Mouse (Mus musculus): ENCODE data around the gene Spata48. TPM values are rescaled to one million over a fixed set of nuclear protein-coding genes. Genes with fewer than 3 reads are reported as not detected.

Spata48 gene
- polyA plus RNA-seq, 2 experiments, result 0.20 to 0.41 TPM

- Histone ChIP-seq H3K4me3 (ENCODE audit: insufficient read depth in 1 of 2, low read depth in 2 of 2, low read length in 2 of 2) (no peak overlapping the region), H3K4me1 (replicated peaks; ENCODE audit: control insufficient read depth in 2 of 2, insufficient read depth in 2 of 2, low read length in 1 of 2) (no peaks in the 10 kb centered on the region; a peak in 1 of 4 replicates), H3K36me3 (replicated peaks; ENCODE audit: control insufficient read depth, insufficient read depth, low read depth) (no peaks in the 10 kb centered on the region), H3K9me3 (ENCODE audit: control insufficient read depth, low read length) (no peaks in the 10 kb centered on the region), H3K27ac (no peak overlapping the region), H3K4me2 (ENCODE audit: low read depth) (no peak overlapping the region), H3K27me3 (ENCODE audit: control insufficient read depth, insufficient read depth, low read length) (no peaks in the 10 kb centered on the region), H3K9ac (replicated peaks) (no peak overlapping the region)
- WGBS (ENCODE audit: insufficient replicate concordance), result 62% methylated on average over 2 of the region's 2 CpGs
- ATAC-seq (ENCODE audit: insufficient read depth), result no peak
- DNase-seq (ENCODE audit: low read depth in 3 of 3, low spot score in 3 of 3), result no peak
- no peak for TF ChIP-seq EP300 (IDR thresholded peaks at IDR 0.05; ENCODE audit: low read depth)
- TF ChIP-seq CTCF (IDR thresholded peaks at IDR 0.05; ENCODE audit: low read depth), result no peak
These were observed 44.3 kb downstream of the Spata48 start for GRCm38 (mm10) chr11:11506187-11506586.

GRCm38 (mm10) chr11:11509413-11509812 lies 47.5 kb downstream of the Spata48 start:
- TF ChIP-seq EP300 (IDR thresholded peaks at IDR 0.05; ENCODE audit: low read depth) (no peak), CTCF (IDR thresholded peaks at IDR 0.05; ENCODE audit: low read depth) (no peak)
- Histone ChIP-seq H3K36me3 (replicated peaks; ENCODE audit: control insufficient read depth, insufficient read depth, low read depth) (no peaks in the 10 kb centered on the region), H3K9me3 (ENCODE audit: control insufficient read depth, low read length) (no peaks in the 10 kb centered on the region), H3K4me1 (replicated peaks; ENCODE audit: control insufficient read depth in 2 of 2, insufficient read depth in 2 of 2, low read length in 1 of 2) (no peaks in the 10 kb centered on the region; a peak in 1 of 4 replicates), H3K4me2 (ENCODE audit: low read depth) (no peak overlapping the region), H3K27ac (no peak overlapping the region), H3K9ac (replicated peaks) (no peak overlapping the region), H3K27me3 (ENCODE audit: control insufficient read depth, insufficient read depth, low read length) (no peaks in the 10 kb centered on the region), H3K4me3 (ENCODE audit: insufficient read depth in 1 of 2, low read depth in 2 of 2, low read length in 2 of 2) (no peak overlapping the region)
- no peak for DNase-seq (ENCODE audit: low read depth in 3 of 3, low spot score in 3 of 3)
- no peak for ATAC-seq (ENCODE audit: insufficient read depth)
- 56% methylated on average over 2 of the region's 2 CpGs for WGBS (ENCODE audit: insufficient replicate concordance)

- H3K4me1 ChIP-seq (replicated peaks; ENCODE audit: control insufficient read depth in 2 of 2, insufficient read depth in 2 of 2, low read length in 1 of 2), result no peaks in the 10 kb centered on the region; a peak in 1 of 4 replicates
- H3K9me3 ChIP-seq (ENCODE audit: control insufficient read depth, low read length), result no peaks in the 10 kb centered on the region
- H3K9ac ChIP-seq (replicated peaks), result no peak overlapping the region
- no peak overlapping the region for H3K4me2 ChIP-seq (ENCODE audit: low read depth)
- H3K27me3 ChIP-seq (ENCODE audit: control insufficient read depth, insufficient read depth, low read length), result no peaks in the 10 kb centered on the region
- 40% methylated on average over 2 of the region's 2 CpGs for WGBS (ENCODE audit: insufficient replicate concordance)
- no peak for ATAC-seq (ENCODE audit: insufficient read depth)
- H3K27ac ChIP-seq, result no peak overlapping the region
- H3K4me3 ChIP-seq (ENCODE audit: insufficient read depth in 1 of 2, low read depth in 2 of 2, low read length in 2 of 2), result no peak overlapping the region
- H3K36me3 ChIP-seq (replicated peaks; ENCODE audit: control insufficient read depth, insufficient read depth, low read depth), result no peaks in the 10 kb centered on the region
- TF ChIP-seq CTCF (IDR thresholded peaks at IDR 0.05; ENCODE audit: low read depth) (no peak), EP300 (IDR thresholded peaks at IDR 0.05; ENCODE audit: low read depth) (no peak)
- no peak for DNase-seq (ENCODE audit: low read depth in 3 of 3, low spot score in 3 of 3)
These were observed 50.2 kb downstream of the Spata48 start for GRCm38 (mm10) chr11:11512056-11512455.

- TF ChIP-seq CTCF (IDR thresholded peaks at IDR 0.05; ENCODE audit: low read depth) (no peak), EP300 (IDR thresholded peaks at IDR 0.05; ENCODE audit: low read depth) (no peak)
- Histone ChIP-seq H3K4me3 (ENCODE audit: insufficient read depth in 1 of 2, low read depth in 2 of 2, low read length in 2 of 2) (no peak overlapping the region), H3K27me3 (ENCODE audit: control insufficient read depth, insufficient read depth, low read length) (no peaks in the 10 kb centered on the region), H3K4me2 (ENCODE audit: low read depth) (no peak overlapping the region), H3K9me3 (ENCODE audit: control insufficient read depth, low read length) (no peaks in the 10 kb centered on the region), H3K9ac (replicated peaks) (no peak overlapping the region), H3K4me1 (replicated peaks; ENCODE audit: control insufficient read depth in 2 of 2, insufficient read depth in 2 of 2, low read length in 1 of 2) (peaks cover 0 to 6% of the 10 kb centered on the region in 2 experiments; a peak in 2 of 4 replicates), H3K27ac (no peak overlapping the region), H3K36me3 (replicated peaks; ENCODE audit: control insufficient read depth, insufficient read depth, low read depth) (no peaks in the 10 kb centered on the region)
- no peak for ATAC-seq (ENCODE audit: insufficient read depth)
- WGBS (ENCODE audit: insufficient replicate concordance), result 18% methylated on average over 2 of the region's 2 CpGs
- DNase-seq (ENCODE audit: low read depth in 3 of 3, low spot score in 3 of 3), result no peak
These were observed 51.3 kb downstream of the Spata48 start for GRCm38 (mm10) chr11:11513008-11513799.

DNA sequence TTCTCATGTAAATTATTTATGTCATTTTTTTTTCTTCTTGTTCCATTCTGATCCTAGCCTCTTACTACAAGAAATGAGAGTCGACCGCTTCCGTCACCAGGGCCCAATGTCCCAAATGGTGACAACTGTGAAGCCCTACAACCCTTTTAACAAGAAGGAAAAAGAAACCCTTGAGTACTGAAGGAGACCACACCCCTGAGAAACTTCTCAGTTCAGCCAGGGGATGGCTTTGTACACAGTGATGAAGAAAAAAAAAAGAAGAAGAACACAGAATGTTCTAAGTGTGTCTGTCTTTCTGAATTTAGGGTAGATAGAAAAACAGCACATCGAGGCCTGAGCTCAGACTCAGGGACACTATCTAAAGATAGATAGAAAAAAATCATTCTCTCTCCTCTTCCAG lies 53.0 kb downstream of the Spata48 start:
- 63% methylated on average over 4 of the region's 4 CpGs for WGBS (ENCODE audit: insufficient replicate concordance)
- Histone ChIP-seq H3K4me1 (replicated peaks; ENCODE audit: control insufficient read depth in 2 of 2, insufficient read depth in 2 of 2, low read length in 1 of 2) (peaks cover 4 to 10% of the 10 kb centered on the region in 2 experiments), H3K9me3 (ENCODE audit: control insufficient read depth, low read length) (no peaks in the 10 kb centered on the region), H3K4me2 (ENCODE audit: low read depth) (no peak overlapping the region), H3K4me3 (ENCODE audit: insufficient read depth in 1 of 2, low read depth in 2 of 2, low read length in 2 of 2) (no peak overlapping the region), H3K36me3 (replicated peaks; ENCODE audit: control insufficient read depth, insufficient read depth, low read depth) (no peaks in the 10 kb centered on the region), H3K27ac (no peak overlapping the region), H3K9ac (replicated peaks) (no peak overlapping the region), H3K27me3 (ENCODE audit: control insufficient read depth, insufficient read depth, low read length) (no peaks in the 10 kb centered on the region)
- DNase-seq (ENCODE audit: low read depth in 3 of 3, low spot score in 3 of 3), result no peak
- TF ChIP-seq CTCF (IDR thresholded peaks at IDR 0.05; ENCODE audit: low read depth) (no peak), EP300 (IDR thresholded peaks at IDR 0.05; ENCODE audit: low read depth) (no peak)
- no peak for ATAC-seq (ENCODE audit: insufficient read depth)

Measured in liver, embryonic 14.5 days (tissue).